Mouse (Mus musculus) liver, adult 2 months (tissue): Measurements from ENCODE around the gene Capza1.

ENCODE experiments used
- CTCF ChIP-seq: fragments of 200-500 bp; IDR thresholded peaks from 2 replicates; pipeline ENCODE4 v1.5.1; 2011; ENCODE audit warnings: low read depth, low read length, control low read depth
- POLR2A ChIP-seq: fragments of 200-500 bp; IDR thresholded peaks from 2 replicates; pipeline ENCODE4 v1.6.1; 2011; ENCODE audit warnings: low read length, control low read depth; ENCODE audit not compliant: insufficient read depth; ENCODE audit errors: extremely low read depth

DNA sequence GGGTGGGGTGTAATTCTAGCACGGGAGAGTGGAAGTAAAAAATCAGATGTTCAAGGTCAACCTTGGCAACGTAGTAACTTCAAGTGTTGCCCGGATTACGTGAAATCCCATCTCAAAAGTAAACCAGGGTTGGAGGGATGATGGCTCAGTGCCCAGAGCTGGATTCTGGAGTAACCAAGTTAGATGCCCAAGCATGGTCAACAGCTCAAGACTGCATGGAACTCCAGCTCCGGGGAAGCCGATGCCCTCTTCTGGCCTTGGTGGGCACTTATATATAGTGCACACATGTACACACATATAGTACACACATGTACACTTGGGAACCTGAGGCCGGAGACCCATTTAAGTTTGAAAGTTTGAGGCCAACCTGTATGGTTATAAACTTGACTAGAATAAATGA, 48.2 kb downstream of the Capza1 start:
- TF ChIP-seq CTCF (no peak), POLR2A (no peak)
